Mouse (Mus musculus): ENCODE measurements around the gene Traf3ip3.

- TF ChIP-seq GATA1 (IDR thresholded peaks at IDR 0.05; ENCODE audit: low read length) (no peak), TAL1 (IDR thresholded peaks at IDR 0.05; ENCODE audit: low read length) (no peak)
These were observed 70.7 kb downstream of the Traf3ip3 start for GRCm38 (mm10) chr1:193130839-193131238.

Measured in erythroblast, embryonic 14.5 days (primary cell).